Mouse (Mus musculus) E14TG2a.4 (cell line): ENCODE measurements around the gene Thsd4.

Experiments used
- CTCF ChIP-seq: conservative IDR thresholded peaks from 2 replicates; pipeline ENCODE4 v1.5.1; 2014; ENCODE audit warnings: low read length
- POU5F1 ChIP-seq: IDR thresholded peaks from 2 replicates; pipeline ENCODE4 v1.6.1; 2014; ENCODE audit warnings: low read length, borderline replicate concordance

- no peak for TF ChIP-seq CTCF
- TF ChIP-seq POU5F1 = no peak
Observed at GRCm38 (mm10) chr9:60367617-60368305, 154.1 kb downstream of the Thsd4 start.
